Mouse (Mus musculus): ENCODE measurements around the gene Gclc. TPM values are rescaled to one million over a fixed set of nuclear protein-coding genes. Genes with fewer than 3 reads are reported as not detected.

The Gclc gene
- polyA plus RNA-seq, 1 experiment: 12.9 TPM

- Histone ChIP-seq H3K4me3 (ENCODE audit: control insufficient read depth, low read depth, low read length) (no peak overlapping the region), H3K27ac (ENCODE audit: control insufficient read depth, insufficient read depth, low read depth, low read length) (no peak overlapping the region), H3K4me1 (ENCODE audit: control insufficient read depth, insufficient read depth, low read length) (no peaks in the 10 kb centered on the region), H3K27me3 (ENCODE audit: control insufficient read depth, insufficient read depth, low read length) (no peaks in the 10 kb centered on the region), H3K36me3 (ENCODE audit: control insufficient read depth, insufficient read depth, low read length) (no peaks in the 10 kb centered on the region)
- TF ChIP-seq POLR2A (IDR thresholded peaks at IDR 0.05; ENCODE audit: control insufficient read depth, low read depth, low read length) (no peak), CTCF (IDR thresholded peaks at IDR 0.05; ENCODE audit: control insufficient read depth, insufficient read depth, insufficient replicate concordance, low read depth, low read length) (no peak)
Measured at GRCm38 (mm10) chr9:77715262-77715661, 39.1 kb upstream of the Gclc start.

GRCm38 (mm10) chr9:77716009-77716408 is 38.3 kb upstream of the Gclc start:
- no peaks in the 10 kb centered on the region for H3K36me3 ChIP-seq (ENCODE audit: control insufficient read depth, insufficient read depth, low read length)
- no peak overlapping the region for H3K27ac ChIP-seq (ENCODE audit: control insufficient read depth, insufficient read depth, low read depth, low read length)
- no peak overlapping the region for H3K4me3 ChIP-seq (ENCODE audit: control insufficient read depth, low read depth, low read length)
- no peaks in the 10 kb centered on the region for H3K27me3 ChIP-seq (ENCODE audit: control insufficient read depth, insufficient read depth, low read length)
- TF ChIP-seq CTCF (IDR thresholded peaks at IDR 0.05; ENCODE audit: control insufficient read depth, insufficient read depth, insufficient replicate concordance, low read depth, low read length) (no peak), POLR2A (IDR thresholded peaks at IDR 0.05; ENCODE audit: control insufficient read depth, low read depth, low read length) (no peak)
- no peaks in the 10 kb centered on the region for H3K4me1 ChIP-seq (ENCODE audit: control insufficient read depth, insufficient read depth, low read length)

- TF ChIP-seq CTCF (IDR thresholded peaks at IDR 0.05; ENCODE audit: control insufficient read depth, insufficient read depth, insufficient replicate concordance, low read depth, low read length) (no peak), POLR2A (IDR thresholded peaks at IDR 0.05; ENCODE audit: control insufficient read depth, low read depth, low read length) (no peak)
- Histone ChIP-seq H3K36me3 (ENCODE audit: control insufficient read depth, insufficient read depth, low read length) (no peaks in the 10 kb centered on the region), H3K4me3 (ENCODE audit: control insufficient read depth, low read depth, low read length) (no peak overlapping the region), H3K4me1 (ENCODE audit: control insufficient read depth, insufficient read depth, low read length) (no peaks in the 10 kb centered on the region), H3K27ac (ENCODE audit: control insufficient read depth, insufficient read depth, low read depth, low read length) (no peak overlapping the region), H3K27me3 (ENCODE audit: control insufficient read depth, insufficient read depth, low read length) (no peaks in the 10 kb centered on the region)
Measured at GRCm38 (mm10) chr9:77717831-77718435, 36.4 kb upstream of the Gclc start.

GRCm38 (mm10) chr9:77718816-77719411 is 35.4 kb upstream of the Gclc start:
- Histone ChIP-seq H3K27ac (ENCODE audit: control insufficient read depth, insufficient read depth, low read depth, low read length) (no peak overlapping the region), H3K36me3 (ENCODE audit: control insufficient read depth, insufficient read depth, low read length) (no peaks in the 10 kb centered on the region), H3K4me3 (ENCODE audit: control insufficient read depth, low read depth, low read length) (no peak overlapping the region), H3K27me3 (ENCODE audit: control insufficient read depth, insufficient read depth, low read length) (no peaks in the 10 kb centered on the region), H3K4me1 (ENCODE audit: control insufficient read depth, insufficient read depth, low read length) (no peaks in the 10 kb centered on the region)
- no peak for TF ChIP-seq POLR2A (IDR thresholded peaks at IDR 0.05; ENCODE audit: control insufficient read depth, low read depth, low read length)
- TF ChIP-seq CTCF (IDR thresholded peaks at IDR 0.05; ENCODE audit: control insufficient read depth, insufficient read depth, insufficient replicate concordance, low read depth, low read length): no peak

- Histone ChIP-seq H3K36me3 (ENCODE audit: control insufficient read depth, insufficient read depth, low read length) (no peaks in the 10 kb centered on the region), H3K4me1 (ENCODE audit: control insufficient read depth, insufficient read depth, low read length) (no peaks in the 10 kb centered on the region), H3K4me3 (ENCODE audit: control insufficient read depth, low read depth, low read length) (no peak overlapping the region), H3K27ac (ENCODE audit: control insufficient read depth, insufficient read depth, low read depth, low read length) (no peak overlapping the region), H3K27me3 (ENCODE audit: control insufficient read depth, insufficient read depth, low read length) (no peaks in the 10 kb centered on the region)
- TF ChIP-seq POLR2A (IDR thresholded peaks at IDR 0.05; ENCODE audit: control insufficient read depth, low read depth, low read length) (no peak), CTCF (IDR thresholded peaks at IDR 0.05; ENCODE audit: control insufficient read depth, insufficient read depth, insufficient replicate concordance, low read depth, low read length) (no peak)
Measured at GRCm38 (mm10) chr9:77719675-77720074, 34.7 kb upstream of the Gclc start.

- H3K4me3 ChIP-seq (ENCODE audit: control insufficient read depth, low read depth, low read length): no peak overlapping the region
- H3K36me3 ChIP-seq (ENCODE audit: control insufficient read depth, insufficient read depth, low read length): no peaks in the 10 kb centered on the region
- no peaks in the 10 kb centered on the region for H3K4me1 ChIP-seq (ENCODE audit: control insufficient read depth, insufficient read depth, low read length)
- H3K27me3 ChIP-seq (ENCODE audit: control insufficient read depth, insufficient read depth, low read length): no peaks in the 10 kb centered on the region
- TF ChIP-seq CTCF (IDR thresholded peaks at IDR 0.05; ENCODE audit: control insufficient read depth, insufficient read depth, insufficient replicate concordance, low read depth, low read length) (no peak), POLR2A (IDR thresholded peaks at IDR 0.05; ENCODE audit: control insufficient read depth, low read depth, low read length) (no peak)
- H3K27ac ChIP-seq (ENCODE audit: control insufficient read depth, insufficient read depth, low read depth, low read length): no peak overlapping the region
Measured at GRCm38 (mm10) chr9:77722381-77722780, 32.0 kb upstream of the Gclc start.

- Histone ChIP-seq H3K27me3 (ENCODE audit: control insufficient read depth, insufficient read depth, low read length) (no peaks in the 10 kb centered on the region), H3K36me3 (ENCODE audit: control insufficient read depth, insufficient read depth, low read length) (no peaks in the 10 kb centered on the region), H3K27ac (ENCODE audit: control insufficient read depth, insufficient read depth, low read depth, low read length) (no peak overlapping the region), H3K4me3 (ENCODE audit: control insufficient read depth, low read depth, low read length) (no peak overlapping the region), H3K4me1 (ENCODE audit: control insufficient read depth, insufficient read depth, low read length) (no peaks in the 10 kb centered on the region)
- TF ChIP-seq POLR2A (IDR thresholded peaks at IDR 0.05; ENCODE audit: control insufficient read depth, low read depth, low read length) (no peak), CTCF (IDR thresholded peaks at IDR 0.05; ENCODE audit: control insufficient read depth, insufficient read depth, insufficient replicate concordance, low read depth, low read length) (no peak)
Measured at GRCm38 (mm10) chr9:77724216-77724615, 30.1 kb upstream of the Gclc start.

Data from testis, adult 2 months (tissue).